Mouse (Mus musculus) limb, embryonic 12.5 days (tissue): ENCODE results near the gene Gm10318. TPM values are rescaled to one million over a fixed set of nuclear protein-coding genes. Genes with fewer than 3 reads are reported as not detected.

Experiments
- ATAC-seq: fragments of 200-750 bp; cut with Nextera tagmentation; 2 replicates; pipeline ENCODE4 v1.8.0; 2017; ENCODE audit warnings: low read depth, moderate TSS enrichment; ENCODE audit not compliant: insufficient number of reproducible peaks, insufficient read depth, low FRiP score, low TSS enrichment
- H3K27ac ChIP-seq: fragments of 300-500 bp; sonication (generic); 2 replicates; pipeline ENCODE4 v1.5.1; 2016; ENCODE audit warnings: mild to moderate bottlenecking, moderate library complexity
- H3K27me3 ChIP-seq: fragments of 300-500 bp; sonication (generic); 2 replicates; pipeline ENCODE4 v1.6.1; 2016; ENCODE audit warnings: mild to moderate bottlenecking, moderate library complexity
- H3K36me3 ChIP-seq: fragments of 300-500 bp; sonication (generic); 2 replicates; pipeline ENCODE4 v1.6.1; 2016; ENCODE audit warnings: mild to moderate bottlenecking, moderate library complexity
- H3K4me1 ChIP-seq: fragments of 300-500 bp; sonication (generic); replicated peaks from 2 replicates; pipeline ENCODE4 v1.6.1; 2016
- H3K4me2 ChIP-seq: fragments of 300-500 bp; sonication (generic); 2 replicates; pipeline ENCODE4 v1.6.1; 2016; ENCODE audit warnings: mild to moderate bottlenecking, moderate library complexity
- H3K4me3 ChIP-seq: fragments of 300-500 bp; sonication (generic); replicated peaks from 2 replicates; pipeline ENCODE4 v1.5.1; 2016; ENCODE audit warnings: mild to moderate bottlenecking
- H3K9ac ChIP-seq: fragments of 300-500 bp; sonication (generic); replicated peaks from 2 replicates; pipeline ENCODE4 v1.6.1; 2016; ENCODE audit warnings: mild to moderate bottlenecking, moderate library complexity
- H3K9me3 ChIP-seq: fragments of 300-500 bp; sonication (generic); 2 replicates; pipeline ENCODE4 v1.6.1; 2016; ENCODE audit warnings: mild to moderate bottlenecking, moderate library complexity
- WGBS: fragments of 180-500 bp; shearing (Covaris S2); methylation state at CpG from one replicate; pipeline ENCODE4 v1.1.7; 2016; 5-methylcytosine and 5-hydroxymethylcytosine counted together
- polyA plus RNA-seq: library from polyadenylated mRNA; unstranded; fragments of >200 nt; fragmentation: Nextera tagmentation; extraction: Ambion mirVana; gene quantifications from 2 replicates; pipeline ENCODE4 v1.2.1, GENCODE M21; 2016

Gm10318 gene
- polyA plus RNA-seq = not detected in 2 replicates

GRCm38 (mm10) chr10:77852559-77852958, at the start of gene Gm10318:
Gene Gm10318, plus strand, starts transcription at chr10:77852859.
- ATAC-seq = no peak
- H3K9ac ChIP-seq = no peak within 1 kb of the TSS
- WGBS = 74% methylated on average over 9 of the region's 9 CpGs
- H3K27ac ChIP-seq = no peak within 1 kb of the TSS
- no peak within 1 kb of the TSS for H3K4me3 ChIP-seq
- H3K9me3 ChIP-seq = peaks cover 6% of the 10 kb centered on the region; the same call in 1 of the 2 replicates
- no peaks in the 10 kb centered on the region for H3K36me3 ChIP-seq
- H3K27me3 ChIP-seq = peaks cover 3% of the 10 kb centered on the region
- no peak within 1 kb of the TSS for H3K4me2 ChIP-seq
- no peaks in the 10 kb centered on the region for H3K4me1 ChIP-seq

- ATAC-seq = no peak
- peaks cover 2% of the 10 kb centered on the region; the same call in 1 of the 2 replicates for H3K9me3 ChIP-seq
- no peaks in the 10 kb centered on the region for H3K36me3 ChIP-seq
- no peak overlapping the region for H3K4me3 ChIP-seq
- H3K4me2 ChIP-seq = no peak overlapping the region
- no peak overlapping the region for H3K27ac ChIP-seq
- WGBS = 75% methylated on average over 3 of the region's 3 CpGs
- H3K4me1 ChIP-seq = no peaks in the 10 kb centered on the region
- H3K27me3 ChIP-seq = no peaks in the 10 kb centered on the region
- no peak overlapping the region for H3K9ac ChIP-seq
Observed at GRCm38 (mm10) chr10:77804095-77804494, 48.6 kb upstream of the Gm10318 start.

DNA sequence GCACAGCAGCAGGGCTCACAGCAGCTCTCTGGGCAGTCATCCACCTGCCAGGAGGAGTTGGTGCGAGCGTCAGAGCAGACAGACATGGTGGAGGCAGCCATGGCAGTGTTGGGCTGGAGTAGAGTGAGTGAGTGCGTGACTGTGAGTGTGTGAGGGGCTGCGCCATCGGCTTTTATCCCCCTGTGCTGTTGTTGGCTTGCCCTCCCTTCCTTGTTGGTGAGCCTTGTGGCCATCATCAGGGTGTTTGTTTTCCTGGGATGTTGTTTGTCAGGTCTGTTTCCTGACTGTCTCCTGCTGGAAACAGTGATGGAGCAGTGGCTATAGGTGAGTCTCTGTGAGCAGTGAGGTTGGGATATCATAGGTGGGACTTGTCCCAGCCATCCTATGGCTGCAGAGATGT, 40.9 kb upstream of the Gm10318 start, which contains the start of gene Gm9507:
Gm9507 (minus strand) TSS at position 101 of the 400 bp plus-strand sequence.
- ATAC-seq = no peak

DNA sequence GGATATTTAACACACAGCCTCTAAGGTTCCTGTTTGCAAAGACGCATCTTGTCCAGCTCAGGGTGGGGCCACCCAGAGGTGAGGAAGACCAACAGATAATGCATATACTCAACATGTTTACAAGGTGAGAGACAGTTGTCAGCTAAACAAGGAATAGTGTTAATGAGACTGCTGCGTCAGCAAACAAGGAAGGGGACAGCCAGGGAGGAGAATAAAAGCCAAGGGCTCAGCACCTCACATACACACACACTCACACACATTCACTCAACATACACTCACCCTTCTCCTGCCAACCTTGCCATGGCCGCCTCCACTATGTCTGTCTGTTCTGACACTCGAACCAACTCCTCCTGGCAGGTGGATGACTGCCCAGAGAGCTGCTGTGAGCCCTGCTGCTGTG, 38.3 kb upstream of the Gm10318 start, which contains the start of gene Gm2696:
Gm2696 (plus strand) TSS at position 301 of the 400 bp plus-strand sequence.
- Histone ChIP-seq H3K27me3 (no peaks in the 10 kb centered on the region), H3K9me3 (peaks cover 5% of the 10 kb centered on the region), H3K27ac (no peak within 1 kb of the TSS), H3K36me3 (no peaks in the 10 kb centered on the region), H3K4me1 (0 out of 2 replicates have a peak, but pooled peaks cover 2% of the 10 kb centered on the region), H3K9ac (no peak within 1 kb of the TSS), H3K4me3 (no peak within 1 kb of the TSS), H3K4me2 (no peak within 1 kb of the TSS)
- 50% methylated on average over 4 of the region's 4 CpGs for WGBS
- no peak for ATAC-seq

More for the DNA sequence above, 40.9 kb upstream of the Gm10318 start, which contains the start of gene Gm9507:
- 67% methylated on average over 5 of the region's 5 CpGs for WGBS
- H3K4me1 ChIP-seq = no peaks in the 10 kb centered on the region
- H3K36me3 ChIP-seq = no peaks in the 10 kb centered on the region
- no peak within 1 kb of the TSS for H3K27ac ChIP-seq
- no peak within 1 kb of the TSS for H3K9ac ChIP-seq
- H3K9me3 ChIP-seq = peaks cover 8% of the 10 kb centered on the region
- H3K4me2 ChIP-seq = no peak within 1 kb of the TSS
- H3K27me3 ChIP-seq = no peaks in the 10 kb centered on the region
- H3K4me3 ChIP-seq = no peak within 1 kb of the TSS

- no peaks in the 10 kb centered on the region for H3K9me3 ChIP-seq
- H3K4me1 ChIP-seq = 0 out of 2 replicates have a peak, but pooled peaks cover 3% of the 10 kb centered on the region
- no peak overlapping the region for H3K4me3 ChIP-seq
- 32% methylated on average over 5 of the region's 5 CpGs for WGBS
- no peak for ATAC-seq
- no peak overlapping the region for H3K27ac ChIP-seq
- H3K9ac ChIP-seq = no peak overlapping the region
- H3K36me3 ChIP-seq = no peaks in the 10 kb centered on the region
- H3K4me2 ChIP-seq = no peak overlapping the region
- no peaks in the 10 kb centered on the region for H3K27me3 ChIP-seq
Observed at GRCm38 (mm10) chr10:77815514-77815913, 37.1 kb upstream of the Gm10318 start.

DNA sequence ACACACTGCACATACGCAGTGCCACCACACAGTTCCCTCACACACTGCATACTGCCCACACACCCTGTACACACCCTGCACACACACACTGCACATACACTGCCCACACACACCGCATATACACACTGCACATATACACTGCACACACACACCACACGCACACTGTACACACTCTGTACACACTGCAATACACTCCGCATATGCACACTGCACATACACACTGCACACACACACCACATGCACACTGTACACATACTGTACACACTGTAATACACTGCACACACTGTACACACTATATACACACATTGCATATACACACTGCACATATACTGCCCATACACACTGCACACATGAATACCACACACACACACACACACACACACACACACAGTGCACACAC, 34.1 kb upstream of the Gm10318 start:
- no peaks in the 10 kb centered on the region for H3K27me3 ChIP-seq
- H3K9ac ChIP-seq = no peak overlapping the region
- no peak overlapping the region for H3K27ac ChIP-seq
- no peaks in the 10 kb centered on the region for H3K36me3 ChIP-seq
- H3K9me3 ChIP-seq = peaks cover 6% of the 10 kb centered on the region; the same call in 1 of the 2 replicates
- ATAC-seq = peak; percentile 59
- 0 out of 2 replicates have a peak, but pooled peaks cover 3% of the 10 kb centered on the region for H3K4me1 ChIP-seq
- H3K4me2 ChIP-seq = no peak overlapping the region
- WGBS = 95% methylated on average over 4 of the region's 4 CpGs
- H3K4me3 ChIP-seq = no peak overlapping the region

DNA sequence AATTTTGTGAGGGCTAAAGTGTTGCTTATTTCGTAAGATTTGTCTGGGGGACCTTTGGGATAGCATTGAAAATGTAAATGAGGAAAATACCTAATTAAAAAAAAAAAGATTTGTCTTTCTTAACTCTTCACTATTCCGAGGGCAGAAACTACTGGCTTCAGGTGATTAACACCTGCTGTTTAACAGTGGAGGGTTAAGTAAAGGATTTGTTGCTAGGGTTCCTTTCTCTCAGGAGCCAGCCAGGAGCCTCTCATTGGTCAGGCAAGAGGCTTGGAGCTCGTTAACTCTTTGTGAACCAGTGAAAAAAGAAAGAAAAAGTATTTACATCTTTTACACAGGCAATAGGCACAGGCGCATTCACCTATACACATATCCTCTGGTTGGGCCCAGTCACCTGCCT, 33.5 kb upstream of the Gm10318 start:
- H3K4me1 ChIP-seq = 0 out of 2 replicates have a peak, but pooled peaks cover 3% of the 10 kb centered on the region
- no peaks in the 10 kb centered on the region for H3K36me3 ChIP-seq
- ATAC-seq = no peak
- H3K27ac ChIP-seq = no peak overlapping the region
- peaks cover 12% of the 10 kb centered on the region for H3K9me3 ChIP-seq
- H3K9ac ChIP-seq = no peak overlapping the region
- H3K4me2 ChIP-seq = no peak overlapping the region
- WGBS = 31% methylated on average over 4 of the region's 4 CpGs
- no peak overlapping the region for H3K4me3 ChIP-seq
- H3K27me3 ChIP-seq = no peaks in the 10 kb centered on the region

GRCm38 (mm10) chr10:77826951-77827350, 25.7 kb upstream of the Gm10318 start, which contains the start of gene Krtap10-4:
Gene Krtap10-4, minus strand, starts transcription at chr10:77827095.
- Histone ChIP-seq H3K9me3 (peaks cover 12% of the 10 kb centered on the region), H3K4me1 (0 out of 2 replicates have a peak, but pooled peaks cover 5% of the 10 kb centered on the region), H3K27me3 (no peaks in the 10 kb centered on the region), H3K27ac (no peak within 1 kb of the TSS), H3K4me3 (no peak within 1 kb of the TSS), H3K36me3 (no peaks in the 10 kb centered on the region), H3K9ac (no peak within 1 kb of the TSS), H3K4me2 (no peak within 1 kb of the TSS)
- 67% methylated on average over 6 of the region's 6 CpGs for WGBS
- ATAC-seq = no peak

DNA sequence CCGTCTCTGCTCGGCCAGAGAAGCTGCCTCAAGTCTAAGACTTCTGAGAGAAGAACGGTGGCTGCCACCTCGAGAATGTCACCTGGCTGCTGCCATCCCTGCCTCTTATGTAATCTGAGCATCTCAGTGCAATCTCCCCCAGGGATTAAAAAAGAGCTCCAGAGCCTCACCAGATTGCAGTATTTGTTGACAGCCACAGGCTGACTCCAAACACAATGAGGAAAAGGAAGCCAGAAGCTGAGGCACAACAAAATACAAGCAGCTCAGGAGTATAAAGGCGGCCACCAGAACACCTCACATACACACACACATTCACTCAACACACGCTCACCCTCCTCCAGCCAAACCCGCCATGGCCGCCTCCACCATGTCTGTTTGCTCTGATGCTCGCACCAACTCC, 17.0 kb upstream of the Gm10318 start, which contains the start of gene Krtap10-10:
Krtap10-10 (plus strand) TSS at position 301 of the 400 bp plus-strand sequence.
- 80% methylated on average over 8 of the region's 9 CpGs for WGBS
- H3K4me1 ChIP-seq = no peaks in the 10 kb centered on the region
- H3K4me3 ChIP-seq = no peak within 1 kb of the TSS
- H3K27ac ChIP-seq = no peak within 1 kb of the TSS
- H3K36me3 ChIP-seq = no peaks in the 10 kb centered on the region
- 0 out of 2 replicates have a peak, but pooled peaks cover 4% of the 10 kb centered on the region for H3K9me3 ChIP-seq
- H3K27me3 ChIP-seq = no peaks in the 10 kb centered on the region
- no peak within 1 kb of the TSS for H3K4me2 ChIP-seq
- no peak within 1 kb of the TSS for H3K9ac ChIP-seq
- no peak for ATAC-seq

- ATAC-seq = no peak
- Histone ChIP-seq H3K4me3 (no peak overlapping the region), H3K4me2 (no peak overlapping the region), H3K4me1 (no peaks in the 10 kb centered on the region), H3K27me3 (no peaks in the 10 kb centered on the region), H3K36me3 (no peaks in the 10 kb centered on the region), H3K9me3 (peaks cover 14% of the 10 kb centered on the region), H3K27ac (no peak overlapping the region), H3K9ac (no peak overlapping the region)
- WGBS = 70% methylated on average over 6 of the region's 6 CpGs
Observed at GRCm38 (mm10) chr10:77839006-77839405, 13.7 kb upstream of the Gm10318 start.

- no peak for ATAC-seq
- H3K4me2 ChIP-seq = no peak within 1 kb of the TSS
- WGBS = 79% methylated on average over 3 of the region's 3 CpGs
Observed at GRCm38 (mm10) chr10:77846503-77846902, 6.2 kb upstream of the Gm10318 start, which contains the start of gene Gm36176. Gene Gm36176, plus strand, starts transcription at chr10:77846803.

More at GRCm38 (mm10) chr10:77846503-77846902, 6.2 kb upstream of the Gm10318 start, which contains the start of gene Gm36176:
- Histone ChIP-seq H3K4me1 (no peaks in the 10 kb centered on the region), H3K9ac (no peak within 1 kb of the TSS), H3K27me3 (peaks cover 3% of the 10 kb centered on the region; the same call in 1 of the 2 replicates), H3K27ac (no peak within 1 kb of the TSS), H3K4me3 (no peak within 1 kb of the TSS), H3K36me3 (no peaks in the 10 kb centered on the region), H3K9me3 (peaks cover 23% of the 10 kb centered on the region)
